Mouse (Mus musculus) sigmoid colon, adult 10 weeks (tissue): ENCODE measurements around the gene Jmjd8. TPM values are rescaled to one million over a fixed set of nuclear protein-coding genes. Genes with fewer than 3 reads are reported as not detected.

Experiments
- polyA plus RNA-seq: library from polyadenylated mRNA; stranded (reverse); fragments of 350-450 nt; fragmentation: Illumina TruSeq; extraction: RNeasy Lipid Tissue Mini Kit (QIAGEN cat#74804); gene quantifications from one replicate; pipeline ENCODE4 v1.2.3, GENCODE M21; 2014; ENCODE audit warnings: low read depth, low replicate concordance

Jmjd8 gene
- polyA plus RNA-seq: 3.4 TPM

DNA sequence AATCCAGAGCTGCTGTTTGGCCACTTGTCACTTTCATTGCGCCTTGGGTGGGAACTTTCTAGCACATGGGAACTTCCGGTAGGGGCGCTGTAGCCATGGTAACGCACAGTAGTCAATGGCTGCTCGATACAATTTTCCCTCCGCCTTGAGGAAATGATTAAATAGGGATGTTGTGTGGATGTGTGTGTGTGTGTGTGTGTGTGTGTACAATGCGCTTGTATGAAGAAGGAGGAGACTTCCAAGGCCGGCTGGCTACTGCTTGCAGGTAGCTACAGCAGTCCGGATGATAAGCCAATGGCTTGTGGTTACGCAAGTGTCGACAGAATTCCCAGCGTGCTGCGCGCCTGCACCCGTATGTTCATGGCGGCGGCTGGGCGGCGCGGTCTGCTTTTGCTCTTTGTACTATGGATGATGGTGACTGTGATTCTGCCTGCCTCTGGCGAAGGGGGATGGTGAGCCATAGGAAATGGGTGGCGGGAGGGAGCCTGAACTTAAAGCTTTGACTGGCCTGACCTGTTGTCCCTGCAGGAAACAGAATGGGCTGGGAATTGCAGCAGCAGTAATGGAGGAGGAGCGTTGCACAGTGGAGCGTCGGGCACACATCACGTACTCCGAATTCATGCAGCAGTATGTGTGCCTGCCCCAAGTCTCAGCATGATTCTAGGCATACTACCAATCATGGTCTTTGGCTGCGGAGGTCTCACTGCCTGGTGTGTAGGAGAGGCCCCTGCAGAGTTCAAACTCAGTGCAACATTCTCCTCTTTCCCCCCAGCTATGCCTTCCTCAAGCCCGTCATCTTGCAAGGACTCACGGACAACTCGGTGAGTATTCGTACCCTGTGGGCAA lies at the start of gene Jmjd8:
Gene Jmjd8 (plus strand): TSS at position 156 of the 846 bp plus-strand sequence.

DNA sequence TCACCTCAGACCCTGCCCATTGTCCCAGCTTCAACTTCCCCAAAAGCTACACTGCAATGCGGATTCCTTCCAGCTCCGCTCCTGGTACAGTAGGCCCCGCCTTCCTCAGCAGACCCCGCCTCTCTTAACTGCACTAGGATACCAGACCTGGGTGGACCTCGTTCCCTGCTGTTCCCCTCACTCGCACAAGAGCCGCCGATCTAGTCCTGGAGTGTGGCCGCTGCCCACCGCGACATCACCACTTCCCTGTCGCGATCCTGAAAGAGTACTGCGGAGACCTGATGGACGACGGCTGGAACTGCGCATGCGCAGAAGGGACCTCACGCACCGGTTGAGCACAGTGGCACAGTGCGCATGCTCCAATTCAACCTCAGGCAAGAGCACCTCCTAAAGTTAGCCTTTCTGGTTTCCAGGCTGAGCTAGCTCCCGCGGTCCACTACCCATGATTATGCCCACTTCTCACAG lies 43.4 kb upstream of the Jmjd8 start, which contains the start of gene Haghl:
Gene Haghl (minus strand): TSS at position 393 of the 465 bp plus-strand sequence.

DNA sequence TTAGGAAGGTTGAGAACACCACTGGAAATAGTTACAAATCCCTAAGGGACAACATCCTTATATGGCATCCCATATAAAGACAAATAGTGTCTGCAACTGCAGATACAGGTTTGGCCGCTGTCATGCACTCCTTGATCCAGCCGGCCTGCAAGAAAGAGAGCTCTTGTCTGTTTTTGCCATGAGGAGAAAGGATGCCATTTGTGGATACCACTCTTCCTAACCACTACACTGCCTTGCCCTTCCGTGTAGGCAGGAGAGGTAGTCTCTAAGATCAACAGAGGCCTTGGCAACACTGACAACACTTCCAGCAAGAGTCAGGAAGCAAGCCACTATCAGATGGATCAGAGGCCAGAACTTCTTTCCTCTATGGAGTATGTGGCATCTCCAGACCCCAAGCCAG lies 42.4 kb upstream of the Jmjd8 start, which contains the start of gene Ccdc78:
Gene Ccdc78 (plus strand): TSS at position 301 of the 400 bp plus-strand sequence.

DNA sequence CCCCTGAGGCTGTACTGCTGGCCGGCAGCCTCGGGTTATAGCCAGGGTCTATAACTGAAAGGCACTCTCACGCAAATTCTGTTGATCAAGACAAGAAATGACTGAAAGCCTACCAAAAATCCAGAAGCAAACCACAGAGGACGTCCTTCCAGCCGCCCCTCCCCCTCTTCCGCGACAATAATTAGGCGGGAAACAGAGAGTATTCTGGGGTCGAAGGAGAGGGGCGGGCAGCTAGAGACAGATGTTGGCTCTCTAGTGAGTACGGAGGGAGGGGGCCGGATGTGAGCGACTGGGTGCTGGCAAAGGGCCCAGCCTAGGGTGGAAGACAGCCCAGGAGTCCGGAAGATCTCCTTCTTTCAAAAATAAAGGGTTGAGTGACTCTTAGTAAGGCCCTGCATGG lies 36.1 kb upstream of the Jmjd8 start, which contains the start of gene Fam173a:
Gene Fam173a (minus strand): TSS at position 287 of the 400 bp plus-strand sequence.

DNA sequence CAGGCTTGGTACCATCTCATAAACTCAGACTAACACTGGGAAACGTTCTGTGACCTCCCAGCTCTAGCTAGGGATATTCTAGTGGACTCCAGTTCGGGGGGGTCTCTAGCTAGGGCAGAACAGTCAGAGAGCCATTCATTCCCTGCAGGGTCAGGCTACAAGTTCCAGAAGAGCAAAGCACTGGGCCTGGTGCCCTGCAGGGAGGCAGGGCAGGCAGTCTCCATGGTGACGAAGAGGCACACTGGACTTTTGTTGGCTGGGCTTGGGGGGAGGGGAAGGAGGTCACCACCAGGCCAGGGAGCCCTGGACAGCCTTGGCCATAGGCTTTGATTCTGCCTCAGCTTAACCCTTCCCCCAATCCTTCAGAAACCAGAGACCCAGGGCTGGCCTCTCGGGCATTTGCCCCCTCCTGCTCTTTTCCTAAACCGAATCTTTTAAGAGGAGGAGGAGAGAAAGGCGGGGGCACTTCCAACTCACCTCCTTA lies 33.0 kb upstream of the Jmjd8 start, which contains the start of gene AC134908.4:
Gene AC134908.4 (minus strand): TSS at position 51 of the 484 bp plus-strand sequence.

DNA sequence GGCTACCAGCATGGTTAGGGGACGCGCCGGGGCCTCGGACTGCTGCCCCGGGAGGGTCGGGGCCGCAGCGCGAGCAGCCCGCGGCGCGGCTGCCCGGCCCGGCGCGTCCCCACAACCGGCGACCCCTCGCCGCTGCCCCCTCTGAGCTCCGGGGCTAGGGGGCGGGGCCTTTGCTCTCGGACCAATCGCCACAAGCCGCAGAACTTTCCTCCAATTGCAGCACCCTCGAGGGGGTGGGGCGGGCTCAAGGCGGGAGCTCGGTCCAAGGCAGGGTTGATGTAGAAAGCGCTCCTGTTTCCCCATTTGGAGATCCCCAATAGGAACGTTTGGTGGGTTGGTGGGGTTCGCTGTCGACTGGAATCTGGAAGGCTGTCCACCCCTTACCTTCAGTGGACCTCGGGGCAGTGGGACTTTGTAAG lies 31.7 kb upstream of the Jmjd8 start, which contains the start of gene Metrn:
Gene Metrn (minus strand): TSS at position 186 of the 419 bp plus-strand sequence.

DNA sequence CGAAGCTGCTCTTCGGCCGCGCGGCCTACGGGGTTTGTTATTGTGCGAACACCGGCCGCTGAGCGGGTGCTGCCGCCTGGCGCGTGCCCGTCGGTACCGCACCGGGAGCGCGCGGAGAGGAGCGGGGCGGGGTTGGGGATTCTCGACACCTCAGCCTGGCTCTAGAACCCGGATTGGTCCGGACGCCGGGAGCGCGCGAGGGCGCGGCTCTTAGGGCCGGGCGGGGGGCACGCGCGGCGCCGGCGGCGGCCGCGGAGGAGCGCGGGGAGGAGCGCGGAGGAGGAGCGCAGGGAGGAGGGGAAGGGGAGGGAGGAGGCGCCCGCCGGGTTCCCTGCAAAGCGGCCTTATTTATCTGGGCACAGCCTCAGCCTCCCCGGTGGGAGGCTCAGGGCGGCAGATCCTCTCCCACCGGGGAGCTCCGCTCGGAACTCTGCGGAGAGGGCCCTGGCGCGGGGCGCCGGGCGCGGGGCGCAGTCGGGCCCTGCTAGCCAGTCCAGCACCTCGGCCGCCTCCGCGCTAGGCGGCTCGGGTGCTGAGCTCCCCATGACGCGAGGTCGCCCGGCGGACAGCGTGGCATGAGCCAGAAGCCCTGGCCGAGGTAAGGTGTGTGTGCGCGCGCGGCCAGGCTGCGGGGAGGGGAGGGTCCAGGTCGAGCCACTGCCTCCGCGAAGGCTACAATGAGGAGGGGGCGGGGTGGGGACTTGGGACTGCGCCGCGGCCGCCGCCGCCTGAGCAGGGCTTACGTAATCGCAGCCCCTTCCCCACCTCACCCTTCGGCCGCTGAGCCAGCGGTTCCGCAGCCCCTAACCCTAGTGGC lies 19.7 kb upstream of the Jmjd8 start, which contains the start of gene Fbxl16:
Gene Fbxl16 (plus strand): TSS at position 297 of the 817 bp plus-strand sequence.

DNA sequence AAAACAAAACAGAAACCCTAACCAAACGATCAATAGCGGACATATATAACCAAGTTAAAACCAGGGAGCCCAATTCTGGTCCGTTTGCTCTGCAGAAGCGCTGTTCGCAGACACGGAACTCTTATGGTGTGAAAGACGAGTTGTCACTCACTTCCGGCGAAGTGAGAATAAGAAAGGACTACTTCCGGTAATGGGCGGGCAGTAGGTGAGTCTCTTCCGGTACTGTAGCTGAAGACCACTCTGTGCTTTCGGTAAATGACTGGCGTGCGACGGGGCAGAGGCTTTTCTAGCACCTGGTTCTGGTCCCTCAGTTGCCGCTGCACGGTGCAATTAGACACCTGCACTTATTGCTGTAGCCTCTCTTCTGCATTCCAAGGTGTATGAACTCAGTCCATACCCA lies 5.2 kb upstream of the Jmjd8 start, which contains the start of gene Wdr24:
Gene Wdr24 (plus strand): TSS at position 176 of the 400 bp plus-strand sequence.

DNA sequence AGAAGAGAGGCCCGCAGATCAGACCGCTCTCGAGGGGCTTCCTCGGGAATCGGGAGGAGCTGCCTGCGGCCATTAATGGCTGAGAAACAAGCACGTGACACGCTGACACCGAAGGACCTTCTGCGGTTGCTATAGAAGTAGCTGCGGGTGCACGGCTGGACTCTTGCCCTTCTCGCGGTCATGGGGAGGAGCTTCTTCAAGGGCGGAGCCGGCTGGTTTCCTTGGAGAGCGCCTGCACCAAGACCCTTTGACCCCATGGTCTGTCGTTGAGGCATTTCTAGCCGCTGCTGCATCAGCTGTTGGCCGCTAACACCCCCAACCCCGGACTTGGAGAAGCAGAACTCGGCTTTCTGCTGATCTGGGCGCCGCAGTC lies 4.6 kb downstream of the Jmjd8 start, which contains the start of gene Stub1:
Gene Stub1 (minus strand): TSS at position 114 of the 373 bp plus-strand sequence.

DNA sequence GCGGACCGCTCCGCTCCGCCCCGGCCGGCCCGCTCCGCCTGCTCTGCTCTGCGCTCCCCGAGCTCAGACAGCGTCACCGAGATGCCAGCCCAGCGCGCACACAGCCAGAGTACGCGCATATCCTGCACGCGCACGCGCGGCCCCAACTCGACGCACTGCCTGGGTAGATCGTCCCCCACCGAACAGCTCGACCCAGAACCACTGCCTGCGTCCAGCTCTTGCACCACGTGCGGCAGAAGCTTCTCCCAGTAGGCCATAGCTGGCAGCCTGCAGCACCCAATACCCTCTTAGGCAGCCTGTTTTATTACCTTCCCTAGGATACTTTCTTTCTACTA lies 8.4 kb downstream of the Jmjd8 start, which contains the start of gene Rhbdl1:
Gene Rhbdl1 (minus strand): TSS at position 220 of the 335 bp plus-strand sequence.

DNA sequence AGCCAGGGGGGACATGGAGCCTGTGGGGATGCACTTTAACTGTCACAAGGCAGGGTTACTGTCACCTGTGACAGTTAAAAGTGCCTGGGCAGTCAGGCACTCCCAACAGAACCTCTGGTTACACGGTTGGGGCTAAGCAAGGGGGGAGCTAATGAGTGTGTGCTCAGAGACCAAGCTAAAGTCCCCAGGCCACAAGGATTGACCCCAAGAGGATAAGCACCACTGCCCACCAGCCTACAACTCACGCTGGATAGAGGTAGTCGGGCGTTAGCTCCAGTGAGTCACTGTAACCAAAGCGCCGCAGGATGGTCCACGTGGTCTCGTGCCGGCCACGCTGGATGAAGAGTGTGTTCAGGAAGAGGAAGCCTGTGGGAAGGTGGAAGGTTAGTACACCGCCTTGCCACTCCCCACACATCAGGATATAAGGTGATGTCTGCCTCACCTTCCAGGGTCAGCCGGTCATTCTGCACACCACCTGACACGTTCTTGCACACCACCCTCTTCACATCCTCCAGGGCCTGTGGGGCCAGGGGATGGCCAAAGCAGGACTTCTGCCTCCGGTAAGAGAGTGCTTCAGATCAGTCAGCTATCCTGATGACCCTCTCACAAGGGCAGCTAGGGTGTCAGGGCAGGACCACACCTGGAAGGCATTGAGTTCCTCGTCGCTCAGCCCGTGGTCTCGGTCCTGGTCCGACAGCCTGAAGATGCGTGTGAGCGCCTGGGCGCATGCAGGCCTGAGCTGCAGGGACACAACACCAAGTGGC lies 12.6 kb downstream of the Jmjd8 start, which contains the start of gene Gm20683:
Gene Gm20683 (minus strand): TSS at position 647 of the 764 bp plus-strand sequence.

DNA sequence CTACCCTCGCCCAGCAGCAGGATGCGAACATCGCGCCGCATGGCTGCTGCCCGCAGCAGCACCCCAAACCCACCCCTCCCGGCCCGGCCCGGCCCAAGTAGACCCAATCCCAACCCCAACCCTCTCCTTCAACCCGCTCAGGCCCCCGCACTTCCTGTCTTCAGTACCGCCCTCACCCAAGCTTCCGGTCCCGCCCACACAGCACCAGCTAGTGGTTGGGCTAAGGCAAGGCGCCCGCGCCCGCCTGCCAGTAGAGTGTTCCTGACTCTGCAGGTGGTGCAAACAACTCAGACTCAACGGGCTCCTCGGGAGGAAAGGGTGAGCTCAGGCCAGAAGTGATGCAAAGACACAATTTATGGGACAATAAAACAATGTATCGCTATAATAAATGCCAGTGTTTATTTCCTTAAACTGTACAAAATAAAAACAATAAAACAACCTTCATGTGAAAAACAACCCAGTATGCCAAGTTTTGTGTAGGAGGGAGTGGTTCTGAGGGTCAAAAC lies 15.8 kb downstream of the Jmjd8 start, which contains the start of gene Rhot2:
Gene Rhot2 (minus strand): TSS at position 456 of the 506 bp plus-strand sequence.

DNA sequence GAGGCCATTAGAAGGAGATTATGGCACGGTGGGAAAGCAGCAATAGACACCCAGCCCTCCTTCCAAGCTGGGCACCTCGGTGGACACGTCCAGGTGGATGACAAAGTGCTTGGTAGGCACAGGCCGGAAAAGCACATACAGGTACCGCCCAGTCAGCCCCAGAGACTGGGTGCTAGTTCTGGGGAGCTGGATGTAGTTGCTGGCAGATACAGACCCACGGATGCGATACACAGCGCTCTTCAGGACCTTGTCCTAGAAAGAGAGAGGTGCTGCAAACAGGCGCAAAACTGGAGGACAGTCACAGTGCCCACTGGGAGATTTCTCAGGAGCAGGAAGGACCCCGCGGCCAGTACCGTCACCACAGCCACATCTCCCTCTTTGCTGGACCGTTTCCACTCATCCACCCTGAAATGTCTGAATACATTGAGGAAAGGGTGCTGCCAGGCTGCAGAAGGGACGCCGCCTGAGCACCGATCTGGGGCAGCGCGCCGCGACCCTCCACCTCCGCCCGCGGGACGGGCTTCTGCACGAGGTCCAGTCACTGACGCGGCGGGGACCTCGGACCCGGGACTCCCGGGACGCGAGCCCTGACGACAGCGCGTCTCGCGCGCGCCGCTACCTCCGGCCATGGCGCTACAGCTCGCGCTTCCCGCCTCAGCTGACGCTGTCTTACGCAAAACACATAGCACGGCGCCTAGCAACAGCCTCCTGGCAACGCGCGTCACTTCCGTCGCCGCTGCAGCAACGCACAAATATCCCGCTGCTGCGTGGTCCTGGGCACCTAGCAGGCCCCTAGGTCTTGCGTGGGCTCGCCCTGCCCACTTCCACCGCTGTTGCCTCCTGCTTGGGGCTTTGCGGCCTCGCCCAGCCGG lies 32.4 kb downstream of the Jmjd8 start, which contains the start of gene Wdr90:
Gene Wdr90 (minus strand): TSS at position 670 of the 872 bp plus-strand sequence.

DNA sequence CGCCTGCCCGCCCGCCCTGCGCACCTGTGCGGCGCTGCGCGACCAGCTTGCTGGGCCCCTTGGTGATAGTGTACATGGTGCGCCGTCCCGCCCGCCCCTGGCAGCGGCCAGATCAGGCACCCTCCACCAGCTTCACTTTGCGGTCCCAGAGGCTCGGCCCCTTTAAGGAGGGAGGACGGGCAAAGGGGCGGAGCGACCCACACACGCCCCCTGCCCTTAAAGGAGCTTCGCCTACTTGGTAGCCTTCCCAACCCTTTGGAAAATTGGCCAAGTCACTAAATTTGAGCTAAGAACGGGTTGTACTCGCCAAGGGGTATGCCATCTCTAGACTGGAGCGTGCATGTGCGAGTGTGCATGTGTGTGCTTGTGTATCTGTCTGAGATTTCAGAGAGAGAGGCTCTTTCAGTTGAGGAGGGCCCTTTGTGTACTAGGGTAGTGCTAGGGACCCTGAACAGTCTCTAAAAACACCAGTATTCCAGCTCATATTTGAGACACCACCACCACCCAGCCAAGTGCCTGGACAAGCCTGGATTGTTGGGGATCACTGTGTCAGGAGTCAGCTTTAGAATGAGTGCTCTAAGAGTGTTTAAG lies 40.0 kb downstream of the Jmjd8 start, which contains the start of gene Mcrip2:
Gene Mcrip2 (minus strand): TSS at position 164 of the 591 bp plus-strand sequence.

DNA sequence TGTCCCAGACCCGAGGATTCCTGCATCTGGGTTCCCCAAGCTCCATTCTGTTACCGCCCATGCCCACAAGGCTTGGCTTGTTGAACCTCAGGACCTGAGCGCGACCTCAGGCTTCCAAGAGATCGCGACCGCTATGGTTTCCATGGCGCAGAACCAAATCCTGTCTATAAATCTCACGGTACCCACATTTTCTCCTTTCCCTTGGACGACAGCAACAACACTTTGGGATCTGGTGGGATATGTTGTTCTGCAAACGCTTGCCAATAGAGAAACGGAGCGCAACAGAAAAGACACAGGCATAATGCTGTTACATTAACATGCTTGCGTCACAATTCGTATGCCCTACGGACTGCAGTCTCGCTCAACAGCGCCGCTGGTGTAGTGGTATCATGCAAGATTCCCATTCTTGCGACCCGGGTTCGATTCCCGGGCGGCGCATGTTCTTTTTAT lies 46.1 kb downstream of the Jmjd8 start, which contains the start of gene Mettl26:
Gene Mettl26 (plus strand): TSS at position 354 of the 450 bp plus-strand sequence.

DNA sequence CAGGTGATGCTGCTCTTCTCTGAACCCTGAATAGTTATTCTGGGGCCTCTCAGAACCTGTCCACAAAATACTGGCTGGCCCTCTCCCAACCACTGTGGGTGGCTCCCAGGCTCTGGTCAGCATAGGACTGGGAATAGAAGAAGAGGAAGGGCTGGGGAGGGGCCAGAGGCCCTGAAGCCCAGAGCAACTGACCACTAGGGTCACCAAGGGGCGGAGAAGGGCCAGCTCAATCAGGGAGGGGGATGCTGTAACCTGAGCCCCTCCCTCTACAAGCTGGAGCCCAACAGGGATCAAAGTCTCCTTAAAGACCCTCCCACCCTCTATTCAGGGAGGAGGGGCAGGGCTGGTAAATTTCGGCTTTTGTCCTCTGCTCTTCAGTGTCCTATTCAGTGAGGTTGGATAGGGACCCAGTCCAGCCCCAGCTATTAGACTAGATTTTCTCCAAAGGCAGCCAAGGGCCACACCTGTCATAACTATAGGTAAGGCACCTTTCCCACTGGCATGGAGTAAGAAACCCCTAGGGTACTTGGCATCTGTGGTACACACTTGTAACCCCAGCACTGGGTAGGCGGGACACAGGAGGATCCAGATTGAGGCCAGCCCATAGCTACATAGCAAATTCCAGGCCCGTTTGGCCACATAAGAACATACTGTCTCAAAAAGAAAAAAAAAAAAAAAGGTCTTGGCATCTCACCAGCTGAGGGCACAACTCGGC lies 51.7 kb downstream of the Jmjd8 start, which contains the start of gene Wfikkn1:
Gene Wfikkn1 (minus strand): TSS at position 663 of the 715 bp plus-strand sequence.

